Mouse (Mus musculus) liver, embryonic 14.5 days (tissue): ENCODE results near the gene Slc35b2.

Source experiments
- CTCF ChIP-seq: IDR thresholded peaks from 2 replicates; pipeline ENCODE4 v1.5.1; 2016; ENCODE audit warnings: antibody characterized with exemption, low read depth, control low read depth
- EP300 ChIP-seq: IDR thresholded peaks from 2 replicates; pipeline ENCODE4 v1.6.1; 2016; ENCODE audit warnings: antibody characterized with exemption, low read depth

DNA sequence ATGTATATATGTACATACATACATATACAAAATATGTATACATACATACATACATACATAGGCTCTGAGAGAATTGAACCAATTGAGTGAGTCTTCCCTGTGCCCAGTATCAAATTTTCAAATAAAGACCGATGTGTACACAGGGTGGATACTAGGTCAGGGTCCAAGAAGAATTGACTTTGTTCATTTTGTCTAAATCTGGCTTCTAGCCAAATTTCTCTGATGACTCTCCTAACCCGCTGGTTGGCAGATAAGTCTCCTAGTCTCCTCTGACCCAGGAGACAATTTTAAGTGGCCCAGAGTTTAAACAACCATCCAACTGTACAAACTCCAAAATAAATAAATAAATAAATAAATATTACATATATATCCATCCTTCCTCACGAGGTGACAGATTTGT is 35.2 kb downstream of the Slc35b2 start:
- no peak for TF ChIP-seq CTCF
- TF ChIP-seq EP300: no peak
